Mouse (Mus musculus): ENCODE data around the gene Hexim2. TPM values are rescaled to one million over a fixed set of nuclear protein-coding genes. Genes with fewer than 3 reads are reported as not detected.
A peak's percentile ranks its signal among the peaks of the same experiment; 100 is the strongest.

The Hexim2 gene
- total and polyA plus RNA-seq, 2 experiments from 2014 or later = 27.9 to 30.8 TPM

- no peak overlapping the region for H3K27ac ChIP-seq (ENCODE audit: low read depth, low read length)
- TF ChIP-seq CTCF (IDR thresholded peaks at IDR 0.05; ENCODE audit: low read depth) = no peak
- WGBS = 7% methylated on average over 9 of the region's 9 CpGs
- no peak for ATAC-seq
- no peak for DNase-seq
- peaks cover 14% of the 10 kb centered on the region; the same call in 1 of the 2 replicates for H3K4me1 ChIP-seq (ENCODE audit: insufficient read depth)
- no peaks in the 10 kb centered on the region for H3K36me3 ChIP-seq (ENCODE audit: insufficient read depth)
- H3K4me3 ChIP-seq (ENCODE audit: low read depth, low read length) = no peak overlapping the region
- peak overlapping the region; percentile 26; the same call in 1 of the 2 replicates for H3K9ac ChIP-seq
- H3K4me2 ChIP-seq (ENCODE audit: low read depth) = peak overlapping the region; percentile 46
- no peaks in the 10 kb centered on the region for H3K9me3 ChIP-seq (ENCODE audit: low read length)
- peaks cover 13% of the 10 kb centered on the region for H3K27me3 ChIP-seq (ENCODE audit: insufficient read depth, low read length)
Observed at GRCm38 (mm10) chr11:103112552-103112912, 19.7 kb upstream of the Hexim2 start.

GRCm38 (mm10) chr11:103113005-103113404 is 19.2 kb upstream of the Hexim2 start:
- Histone ChIP-seq H3K4me1 (ENCODE audit: insufficient read depth) (peaks cover 17% of the 10 kb centered on the region; the same call in 1 of the 2 replicates), H3K9ac (no peak overlapping the region), H3K4me2 (ENCODE audit: low read depth) (no peak overlapping the region), H3K27ac (ENCODE audit: low read depth, low read length) (no peak overlapping the region), H3K9me3 (ENCODE audit: low read length) (no peaks in the 10 kb centered on the region), H3K36me3 (ENCODE audit: insufficient read depth) (no peaks in the 10 kb centered on the region), H3K27me3 (ENCODE audit: insufficient read depth, low read length) (peaks cover 13% of the 10 kb centered on the region), H3K4me3 (ENCODE audit: low read depth, low read length) (no peak overlapping the region)
- WGBS = 33% methylated on average over 12 of the region's 12 CpGs
- DNase-seq (no peak), ATAC-seq (no peak)
- TF ChIP-seq CTCF (IDR thresholded peaks at IDR 0.05; ENCODE audit: low read depth) = no peak

GRCm38 (mm10) chr11:103113771-103114170 is 18.5 kb upstream of the Hexim2 start:
- WGBS = 71% methylated on average over 4 of the region's 4 CpGs
- ATAC-seq (no peak), DNase-seq (no peak)
- Histone ChIP-seq H3K36me3 (ENCODE audit: insufficient read depth) (no peaks in the 10 kb centered on the region), H3K4me3 (ENCODE audit: low read depth, low read length) (no peak overlapping the region), H3K27ac (ENCODE audit: low read depth, low read length) (no peak overlapping the region), H3K9ac (no peak overlapping the region), H3K4me2 (ENCODE audit: low read depth) (no peak overlapping the region), H3K9me3 (ENCODE audit: low read length) (no peaks in the 10 kb centered on the region), H3K27me3 (ENCODE audit: insufficient read depth, low read length) (peaks cover 13% of the 10 kb centered on the region), H3K4me1 (ENCODE audit: insufficient read depth) (peaks cover 24% of the 10 kb centered on the region)
- TF ChIP-seq CTCF (IDR thresholded peaks at IDR 0.05; ENCODE audit: low read depth) = no peak

GRCm38 (mm10) chr11:103114270-103114943 is 17.8 kb upstream of the Hexim2 start:
- Histone ChIP-seq H3K4me2 (ENCODE audit: low read depth) (peak overlapping the region; percentile 48), H3K36me3 (ENCODE audit: insufficient read depth) (no peaks in the 10 kb centered on the region), H3K27ac (ENCODE audit: low read depth, low read length) (peak overlapping the region; percentile 93), H3K9me3 (ENCODE audit: low read length) (no peaks in the 10 kb centered on the region), H3K4me3 (ENCODE audit: low read depth, low read length) (peak overlapping the region; percentile 47), H3K4me1 (ENCODE audit: insufficient read depth) (peaks cover 24% of the 10 kb centered on the region), H3K9ac (peak overlapping the region; percentile 69), H3K27me3 (ENCODE audit: insufficient read depth, low read length) (peaks cover 13% of the 10 kb centered on the region)
- 79% methylated on average over 11 of the region's 11 CpGs for WGBS
- no peak for TF ChIP-seq CTCF (IDR thresholded peaks at IDR 0.05; ENCODE audit: low read depth)
- DNase-seq = no peak
- no peak for ATAC-seq

GRCm38 (mm10) chr11:103115163-103116007 is 16.8 kb upstream of the Hexim2 start:
- H3K9me3 ChIP-seq (ENCODE audit: low read length) = no peaks in the 10 kb centered on the region
- H3K36me3 ChIP-seq (ENCODE audit: insufficient read depth) = no peaks in the 10 kb centered on the region
- 1% methylated on average over 34 of the region's 34 CpGs for WGBS
- no peak for TF ChIP-seq CTCF (IDR thresholded peaks at IDR 0.05; ENCODE audit: low read depth)
- H3K9ac ChIP-seq = peak overlapping the region; percentile 69
- peak overlapping the region; percentile 48 for H3K4me2 ChIP-seq (ENCODE audit: low read depth)
- H3K27ac ChIP-seq (ENCODE audit: low read depth, low read length) = peak overlapping the region; percentile 93
- H3K27me3 ChIP-seq (ENCODE audit: insufficient read depth, low read length) = peaks cover 13% of the 10 kb centered on the region
- H3K4me3 ChIP-seq (ENCODE audit: low read depth, low read length) = peak overlapping the region; percentile 47
- DNase-seq (peak; percentile 90), ATAC-seq (peak; percentile 70)
- peaks cover 24% of the 10 kb centered on the region for H3K4me1 ChIP-seq (ENCODE audit: insufficient read depth)

GRCm38 (mm10) chr11:103116008-103116818 is 16.0 kb upstream of the Hexim2 start, which contains the start of gene Hexim1:
Gene Hexim1, plus strand, starts transcription at chr11:103116231.
- Histone ChIP-seq H3K4me2 (ENCODE audit: low read depth) (peak within 1 kb of the TSS; percentile 92), H3K4me3 (ENCODE audit: low read depth, low read length) (peak within 1 kb of the TSS; percentile 58), H3K27me3 (ENCODE audit: insufficient read depth, low read length) (peaks cover 13% of the 10 kb centered on the region), H3K9ac (peak within 1 kb of the TSS; percentile 69), H3K4me1 (ENCODE audit: insufficient read depth) (peaks cover 24% of the 10 kb centered on the region), H3K9me3 (ENCODE audit: low read length) (no peaks in the 10 kb centered on the region), H3K27ac (ENCODE audit: low read depth, low read length) (peak within 1 kb of the TSS; percentile 93), H3K36me3 (ENCODE audit: insufficient read depth) (no peaks in the 10 kb centered on the region)
- peak; percentile 100 for DNase-seq
- TF ChIP-seq CTCF (IDR thresholded peaks at IDR 0.05; ENCODE audit: low read depth) = peak; percentile 1; the same call in 1 of the 2 replicates
- 2% methylated on average over 53 of the region's 53 CpGs for WGBS
- peak; percentile 97 for ATAC-seq
